Mouse (Mus musculus) cortical plate, adult 2 months (tissue): ENCODE results near the gene Mllt3.

Experiments used
- CTCF ChIP-seq: fragments of 200-500 bp; IDR thresholded peaks from 2 replicates; pipeline ENCODE4 v1.5.1; 2011; ENCODE audit warnings: mild to moderate bottlenecking, control low read depth, low read length; ENCODE audit not compliant: insufficient read depth; ENCODE audit errors: extremely low read depth
- POLR2A ChIP-seq: fragments of 200-500 bp; IDR thresholded peaks from 2 replicates; pipeline ENCODE4 v1.6.1; 2011; ENCODE audit warnings: mild to moderate bottlenecking, low read length, control low read depth; ENCODE audit not compliant: insufficient read depth; ENCODE audit errors: extremely low read depth

DNA sequence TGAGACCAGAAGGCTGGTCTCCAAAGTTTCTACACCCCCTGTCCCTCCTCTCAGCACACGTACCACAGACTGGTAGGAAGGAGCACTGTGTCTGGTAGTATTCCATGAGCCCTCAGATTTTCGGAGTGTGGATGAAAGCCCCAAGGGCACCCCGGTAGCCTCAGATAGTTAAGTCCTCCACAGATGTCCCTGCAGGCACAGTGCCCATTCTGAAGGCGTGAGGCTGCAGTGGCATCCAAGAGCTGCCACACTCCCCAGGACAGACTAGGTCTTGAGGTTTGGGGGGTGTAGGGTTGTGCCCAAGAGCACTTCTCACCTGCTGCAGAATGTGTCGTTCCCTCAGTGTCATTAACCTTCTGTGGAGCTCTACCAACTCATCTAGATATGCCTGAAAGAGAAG is 251.2 kb downstream of the Mllt3 start:
- TF ChIP-seq CTCF, result no peak
- TF ChIP-seq POLR2A, result no peak
